Mouse (Mus musculus) olfactory bulb, adult 2 months (tissue): ENCODE data around the gene P4ha1.

Source experiments
- CTCF ChIP-seq: fragments of 200-500 bp; IDR thresholded peaks from 2 replicates; pipeline ENCODE4 v1.5.1; 2012; ENCODE audit warnings: low read depth, mild to moderate bottlenecking, low read length, moderate library complexity; ENCODE audit not compliant: insufficient read depth
- POLR2A ChIP-seq: fragments of 200-500 bp; IDR thresholded peaks from 2 replicates; pipeline ENCODE4 v1.6.1; 2012; ENCODE audit warnings: mild to moderate bottlenecking, low read depth, low read length, moderate library complexity; ENCODE audit not compliant: insufficient read depth

DNA sequence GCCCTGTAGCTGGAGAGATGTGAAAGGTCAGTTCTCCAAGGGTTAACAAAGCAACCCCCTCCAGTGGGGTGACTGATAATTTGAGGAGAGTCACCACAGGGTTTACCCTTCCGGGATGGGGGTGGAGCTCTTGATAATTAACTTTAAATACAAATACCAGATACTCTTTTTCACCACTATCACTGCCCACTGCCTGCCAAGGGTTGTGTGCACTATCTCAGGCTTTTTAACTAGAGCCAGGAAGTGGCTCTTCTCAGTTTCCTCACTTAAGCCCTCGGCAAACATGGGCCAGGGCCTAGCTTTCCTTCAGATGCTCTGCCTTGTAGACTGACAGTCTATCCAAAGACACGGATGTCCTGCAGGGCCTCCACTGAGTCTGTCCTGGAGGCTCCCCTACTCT is 56.8 kb downstream of the P4ha1 start:
- TF ChIP-seq CTCF (no peak), POLR2A (no peak)
